Mouse (Mus musculus): ENCODE results near the gene Rragd.
"Not testable (repeated sequence)": the region's sequence is repeated elsewhere in the genome, so short reads cannot be mapped to it uniquely, and the experiment has no call there.

GRCm38 (mm10) chr4:32964619-32965018 is 18.2 kb upstream of the Rragd start:
- not testable (repeated sequence) for TF ChIP-seq CTCF (IDR thresholded peaks at IDR 0.05; ENCODE audit: low read depth, low read length); POLR2A (IDR thresholded peaks at IDR 0.05; ENCODE audit: borderline replicate concordance, low read depth, low read length)
